Mouse (Mus musculus): ENCODE results near the gene Rps11. TPM values are rescaled to one million over a fixed set of nuclear protein-coding genes. Genes with fewer than 3 reads are reported as not detected.

Gene Rps11
- total and polyA plus RNA-seq, 2 experiments from 2014 or later, result 794 to 824 TPM

GRCm38 (mm10) chr7:45075405-45075804 lies 48.8 kb downstream of the Rps11 start:
- ATAC-seq, result no peak
- no peak overlapping the region for H3K9ac ChIP-seq (replicated peaks; ENCODE audit: low read length)
- WGBS, result 79% methylated on average over 4 of the region's 4 CpGs

GRCm38 (mm10) chr7:45073949-45074348 lies 50.3 kb downstream of the Rps11 start:
- Histone ChIP-seq H3K36me3 (ENCODE audit: insufficient read depth, low read length) (peaks cover 22% of the 10 kb centered on the region), H3K4me2 (ENCODE audit: low read depth, low read length) (no peak overlapping the region), H3K9ac (replicated peaks; ENCODE audit: low read length) (no peak overlapping the region), H3K4me1 (ENCODE audit: insufficient read depth, low read length) (no peaks in the 10 kb centered on the region), H3K27ac (no peak overlapping the region), H3K27me3 (ENCODE audit: insufficient read depth, low read length) (no peaks in the 10 kb centered on the region), H3K9me3 (ENCODE audit: low read length) (no peaks in the 10 kb centered on the region), H3K4me3 (ENCODE audit: low read length) (no peak overlapping the region)
- 92% methylated on average over 12 of the region's 12 CpGs for WGBS
- DNase-seq (ENCODE audit: low spot score) (no peak), ATAC-seq (no peak)
- TF ChIP-seq CTCF (IDR thresholded peaks at IDR 0.05; ENCODE audit: low read depth), result no peak

More at GRCm38 (mm10) chr7:45075405-45075804, 48.8 kb downstream of the Rps11 start:
- DNase-seq (ENCODE audit: low spot score), result no peak
- TF ChIP-seq CTCF (IDR thresholded peaks at IDR 0.05; ENCODE audit: low read depth), result no peak
- no peak overlapping the region for H3K4me3 ChIP-seq (ENCODE audit: low read length)
- peaks cover 22% of the 10 kb centered on the region for H3K36me3 ChIP-seq (ENCODE audit: insufficient read depth, low read length)
- H3K4me1 ChIP-seq (ENCODE audit: insufficient read depth, low read length), result no peaks in the 10 kb centered on the region
- no peaks in the 10 kb centered on the region for H3K27me3 ChIP-seq (ENCODE audit: insufficient read depth, low read length)
- H3K9me3 ChIP-seq (ENCODE audit: low read length), result no peaks in the 10 kb centered on the region
- no peak overlapping the region for H3K4me2 ChIP-seq (ENCODE audit: low read depth, low read length)
- no peak overlapping the region for H3K27ac ChIP-seq

- Histone ChIP-seq H3K9me3 (ENCODE audit: low read length) (no peaks in the 10 kb centered on the region), H3K4me2 (ENCODE audit: low read depth, low read length) (no peak overlapping the region), H3K27ac (no peak overlapping the region), H3K27me3 (ENCODE audit: insufficient read depth, low read length) (no peaks in the 10 kb centered on the region), H3K9ac (replicated peaks; ENCODE audit: low read length) (no peak overlapping the region), H3K36me3 (ENCODE audit: insufficient read depth, low read length) (peaks cover 22% of the 10 kb centered on the region), H3K4me3 (ENCODE audit: low read length) (no peak overlapping the region), H3K4me1 (ENCODE audit: insufficient read depth, low read length) (no peaks in the 10 kb centered on the region)
- ATAC-seq, result no peak
- WGBS, result 79% methylated on average over 7 of the region's 7 CpGs
- no peak for TF ChIP-seq CTCF (IDR thresholded peaks at IDR 0.05; ENCODE audit: low read depth)
- DNase-seq (ENCODE audit: low spot score), result no peak
Observed at GRCm38 (mm10) chr7:45073171-45073707, 51.0 kb downstream of the Rps11 start.

MicroRNA genes within 50 kb of the gene (microRNA counts, 519-probe panel; counts per million panel counts)
- microRNA mmu-miR-150, result 4,253 counts per million, percentile 74 among the panel's probes with 10 or more counts

Small RNA genes within 50 kb of the gene (microRNA-seq; reads per million reads assigned to microRNA genes)
- gene Mir150 (219 to 331 reads per million in 2 experiments), gene Mir5121 (10.9 to 14.3 reads per million in 2 experiments), gene Mir7055 (0 reads per million in 2 experiments)

Other genes starting within 250 kb of the Rps11 start
Only the 30 nearest of the 33 such genes appear.
- 27.8 and 29.8 TPM in 2 replicates for gene Fuz, start 228.4 kb downstream of the Rps11 start, total RNA-seq (2014; rRNA removed)
- 14.5 and 14.9 TPM in 2 replicates for gene Fuz, start 228.4 kb downstream of the Rps11 start, polyA plus RNA-seq (2015; fragmentation: Nextera tagmentation; extraction: Ambion mirVana)
- 251 and 255 TPM in 2 replicates for gene Ap2a1, start 194.9 kb downstream of the Rps11 start, total RNA-seq (2014; rRNA removed)
- 113 and 115 TPM in 2 replicates for gene Ap2a1, start 194.9 kb downstream of the Rps11 start, polyA plus RNA-seq (2015; fragmentation: Nextera tagmentation; extraction: Ambion mirVana)
- not detected in 2 replicates for gene Tsks, start 181.2 kb downstream of the Rps11 start, total RNA-seq (2014; rRNA removed)
- 0.25 and 0.40 TPM in 2 replicates for gene Tsks, start 181.2 kb downstream of the Rps11 start, polyA plus RNA-seq (2015; fragmentation: Nextera tagmentation; extraction: Ambion mirVana)
- gene Cpt1c, start 149.6 kb downstream of the Rps11 start, total RNA-seq (2014; rRNA removed), result 99.4 and 105 TPM in 2 replicates
- 48.7 and 50.7 TPM in 2 replicates for gene Cpt1c, start 149.6 kb downstream of the Rps11 start, polyA plus RNA-seq (2015; fragmentation: Nextera tagmentation; extraction: Ambion mirVana)
- gene Prmt1, start 137.9 kb downstream of the Rps11 start, total RNA-seq (2014; rRNA removed), result 215 and 251 TPM in 2 replicates
- gene Prmt1, start 137.9 kb downstream of the Rps11 start, polyA plus RNA-seq (2015; fragmentation: Nextera tagmentation; extraction: Ambion mirVana), result 470 and 531 TPM in 2 replicates
- gene Irf3, start 126.8 kb downstream of the Rps11 start, total RNA-seq (2014; rRNA removed), result 42.2 and 48.6 TPM in 2 replicates
- 31.5 and 33.7 TPM in 2 replicates for gene Irf3, start 126.8 kb downstream of the Rps11 start, polyA plus RNA-seq (2015; fragmentation: Nextera tagmentation; extraction: Ambion mirVana)
- 7.2 and 15.0 TPM in 2 replicates for gene Bcl2l12, start 125.7 kb downstream of the Rps11 start, total RNA-seq (2014; rRNA removed)
- gene Bcl2l12, start 125.7 kb downstream of the Rps11 start, polyA plus RNA-seq (2015; fragmentation: Nextera tagmentation; extraction: Ambion mirVana), result 13.0 and 13.6 TPM in 2 replicates
- 76.7 and 77.7 TPM in 2 replicates for gene Scaf1, start 108.1 kb downstream of the Rps11 start, total RNA-seq (2014; rRNA removed)
- 40.7 and 45.6 TPM in 2 replicates for gene Scaf1, start 108.1 kb downstream of the Rps11 start, polyA plus RNA-seq (2015; fragmentation: Nextera tagmentation; extraction: Ambion mirVana)
- 8.4 and 18.6 TPM in 2 replicates for gene Rras, start 106.5 kb downstream of the Rps11 start, total RNA-seq (2014; rRNA removed)
- 15.8 and 16.9 TPM in 2 replicates for gene Rras, start 106.5 kb downstream of the Rps11 start, polyA plus RNA-seq (2015; fragmentation: Nextera tagmentation; extraction: Ambion mirVana)
- gene Prr12, start 71.6 kb downstream of the Rps11 start, total RNA-seq (2014; rRNA removed), result 14.0 and 18.1 TPM in 2 replicates
- 7.5 and 9.2 TPM in 2 replicates for gene Prr12, start 71.6 kb downstream of the Rps11 start, polyA plus RNA-seq (2015; fragmentation: Nextera tagmentation; extraction: Ambion mirVana)
- gene Nosip, start 62.0 kb downstream of the Rps11 start, total RNA-seq (2014; rRNA removed), result 72.9 and 83.1 TPM in 2 replicates
- gene Nosip, start 62.0 kb downstream of the Rps11 start, polyA plus RNA-seq (2015; fragmentation: Nextera tagmentation; extraction: Ambion mirVana), result 64.5 and 67.4 TPM in 2 replicates
- 10.5 and 12.4 TPM in 2 replicates for gene Prrg2, start 61.8 kb downstream of the Rps11 start, total RNA-seq (2014; rRNA removed)
- gene Prrg2, start 61.8 kb downstream of the Rps11 start, polyA plus RNA-seq (2015; fragmentation: Nextera tagmentation; extraction: Ambion mirVana), result 15.3 and 17.2 TPM in 2 replicates
- 42.9 and 45.1 TPM in 2 replicates for gene Rcn3, start 32.2 kb downstream of the Rps11 start, total RNA-seq (2014; rRNA removed)
- gene Rcn3, start 32.2 kb downstream of the Rps11 start, polyA plus RNA-seq (2015; fragmentation: Nextera tagmentation; extraction: Ambion mirVana), result 39.3 and 42.0 TPM in 2 replicates
- 32.9 and 43.6 TPM in 2 replicates for gene Fcgrt, start 20.6 kb downstream of the Rps11 start, total RNA-seq (2014; rRNA removed)
- 43.8 and 45.9 TPM in 2 replicates for gene Fcgrt, start 20.6 kb downstream of the Rps11 start, polyA plus RNA-seq (2015; fragmentation: Nextera tagmentation; extraction: Ambion mirVana)
- 1,377 and 1,807 TPM in 2 replicates for gene Rpl13a, start 4.3 kb upstream of the Rps11 start, total RNA-seq (2014; rRNA removed)
- 800 and 828 TPM in 2 replicates for gene Rpl13a, start 4.3 kb upstream of the Rps11 start, polyA plus RNA-seq (2015; fragmentation: Nextera tagmentation; extraction: Ambion mirVana)
- gene Gm45713, start 11.8 kb upstream of the Rps11 start, total RNA-seq (2014; rRNA removed), result not detected in 2 replicates
- gene Gm45713, start 11.8 kb upstream of the Rps11 start, polyA plus RNA-seq (2015; fragmentation: Nextera tagmentation; extraction: Ambion mirVana), result 0.15 TPM in 1 of 2 replicates, not detected in the other
- 5.8 and 8.0 TPM in 2 replicates for gene Flt3l, start 12.0 kb upstream of the Rps11 start, total RNA-seq (2014; rRNA removed)
- gene Flt3l, start 12.0 kb upstream of the Rps11 start, polyA plus RNA-seq (2015; fragmentation: Nextera tagmentation; extraction: Ambion mirVana), result 2.1 and 3.0 TPM in 2 replicates
- gene Pih1d1, start 29.9 kb upstream of the Rps11 start, total RNA-seq (2014; rRNA removed), result 119 and 124 TPM in 2 replicates
- gene Pih1d1, start 29.9 kb upstream of the Rps11 start, polyA plus RNA-seq (2015; fragmentation: Nextera tagmentation; extraction: Ambion mirVana), result 79.3 and 80.5 TPM in 2 replicates
- gene Aldh16a1, start 30.1 kb upstream of the Rps11 start, total RNA-seq (2014; rRNA removed), result 30.5 and 30.9 TPM in 2 replicates
- gene Aldh16a1, start 30.1 kb upstream of the Rps11 start, polyA plus RNA-seq (2015; fragmentation: Nextera tagmentation; extraction: Ambion mirVana), result 19.0 and 20.6 TPM in 2 replicates
- gene Slc17a7, start 39.5 kb upstream of the Rps11 start, total RNA-seq (2014; rRNA removed), result 9.8 and 13.5 TPM in 2 replicates
- 4.2 and 4.6 TPM in 2 replicates for gene Slc17a7, start 39.5 kb upstream of the Rps11 start, polyA plus RNA-seq (2015; fragmentation: Nextera tagmentation; extraction: Ambion mirVana)
- gene Gfy, start 55.1 kb upstream of the Rps11 start, total RNA-seq (2014; rRNA removed), result 0.36 TPM in 1 of 2 replicates, not detected in the other
- not detected in 2 replicates for gene Gfy, start 55.1 kb upstream of the Rps11 start, polyA plus RNA-seq (2015; fragmentation: Nextera tagmentation; extraction: Ambion mirVana)
- gene Pth2, start 56.6 kb upstream of the Rps11 start, total RNA-seq (2014; rRNA removed), result not detected in 2 replicates
- gene Pth2, start 56.6 kb upstream of the Rps11 start, polyA plus RNA-seq (2015; fragmentation: Nextera tagmentation; extraction: Ambion mirVana), result 1.1 and 2.1 TPM in 2 replicates
- 0.10 TPM in 1 of 2 replicates, not detected in the other for gene Ccdc155, start 80.5 kb upstream of the Rps11 start, total RNA-seq (2014; rRNA removed)
- 0.46 and 0.55 TPM in 2 replicates for gene Ccdc155, start 80.5 kb upstream of the Rps11 start, polyA plus RNA-seq (2015; fragmentation: Nextera tagmentation; extraction: Ambion mirVana)
- gene Dkkl1, start 87.7 kb upstream of the Rps11 start, total RNA-seq (2014; rRNA removed), result 15.7 and 18.3 TPM in 2 replicates
- gene Dkkl1, start 87.7 kb upstream of the Rps11 start, polyA plus RNA-seq (2015; fragmentation: Nextera tagmentation; extraction: Ambion mirVana), result 24.0 and 25.4 TPM in 2 replicates
- gene Tead2, start 91.3 kb upstream of the Rps11 start, total RNA-seq (2014; rRNA removed), result 58.0 and 73.6 TPM in 2 replicates
- 36.0 and 37.3 TPM in 2 replicates for gene Tead2, start 91.3 kb upstream of the Rps11 start, polyA plus RNA-seq (2015; fragmentation: Nextera tagmentation; extraction: Ambion mirVana)
- 0.40 and 1.0 TPM in 2 replicates for gene Cd37, start 114.7 kb upstream of the Rps11 start, total RNA-seq (2014; rRNA removed)
- 2.2 and 2.4 TPM in 2 replicates for gene Cd37, start 114.7 kb upstream of the Rps11 start, polyA plus RNA-seq (2015; fragmentation: Nextera tagmentation; extraction: Ambion mirVana)
- 1.3 and 1.8 TPM in 2 replicates for gene Slc6a16, start 116.6 kb upstream of the Rps11 start, total RNA-seq (2014; rRNA removed)
- gene Slc6a16, start 116.6 kb upstream of the Rps11 start, polyA plus RNA-seq (2015; fragmentation: Nextera tagmentation; extraction: Ambion mirVana), result 2.0 and 2.1 TPM in 2 replicates
- gene Slc6a21, start 153.1 kb upstream of the Rps11 start, total RNA-seq (2014; rRNA removed), result not detected in 2 replicates
- not detected in 2 replicates for gene Slc6a21, start 153.1 kb upstream of the Rps11 start, polyA plus RNA-seq (2015; fragmentation: Nextera tagmentation; extraction: Ambion mirVana)
- 29.5 and 35.7 TPM in 2 replicates for gene Trpm4, start 209.3 kb upstream of the Rps11 start, total RNA-seq (2014; rRNA removed)
- gene Trpm4, start 209.3 kb upstream of the Rps11 start, polyA plus RNA-seq (2015; fragmentation: Nextera tagmentation; extraction: Ambion mirVana), result 11.2 and 13.0 TPM in 2 replicates
- gene Hrc, start 210.9 kb upstream of the Rps11 start, total RNA-seq (2014; rRNA removed), result 0.26 and 0.72 TPM in 2 replicates
- 0.16 and 0.34 TPM in 2 replicates for gene Hrc, start 210.9 kb upstream of the Rps11 start, polyA plus RNA-seq (2015; fragmentation: Nextera tagmentation; extraction: Ambion mirVana)

All from hindbrain, postnatal 0 days (tissue).